Mouse (Mus musculus) midbrain, embryonic 10.5 days (tissue): ENCODE measurements around the gene Ugt2b34. TPM values are rescaled to one million over a fixed set of nuclear protein-coding genes. Genes with fewer than 3 reads are reported as not detected.
A peak's percentile ranks its signal among the peaks of the same experiment; 100 is the strongest.
"Not testable (repeated sequence)": the region's sequence is repeated elsewhere in the genome, so short reads cannot be mapped to it uniquely, and the experiment has no call there.

ENCODE experiments used
- DNase-seq: peaks from one replicate; pipeline ENCODE4 v3.0.0-alpha.2; 2017; ENCODE audit warnings: low spot score
- H3K27ac ChIP-seq: fragments of 300-500 bp; sonication (generic); replicated peaks from 2 replicates; pipeline ENCODE4 v1.5.1; 2016; ENCODE audit warnings: mild to moderate bottlenecking
- H3K27me3 ChIP-seq: fragments of 300-500 bp; sonication (generic); 2 replicates; pipeline ENCODE4 v1.6.1; 2016; ENCODE audit warnings: low read depth, mild to moderate bottlenecking; ENCODE audit not compliant: poor library complexity, severe bottlenecking
- H3K36me3 ChIP-seq: fragments of 300-500 bp; sonication (generic); 2 replicates; pipeline ENCODE4 v1.6.1; 2016; ENCODE audit warnings: mild to moderate bottlenecking, moderate library complexity
- H3K4me1 ChIP-seq: fragments of 300-500 bp; sonication (generic); 2 replicates; pipeline ENCODE4 v1.6.1; 2016
- H3K4me3 ChIP-seq: fragments of 300-500 bp; sonication (generic); 2 replicates; pipeline ENCODE4 v1.5.1; 2016; ENCODE audit warnings: mild to moderate bottlenecking, moderate library complexity
- H3K9me3 ChIP-seq: fragments of 300-500 bp; sonication (generic); replicated peaks from 2 replicates; pipeline ENCODE4 v1.6.1; 2016; ENCODE audit warnings: mild to moderate bottlenecking
- WGBS: fragments of 180-500 bp; shearing (Covaris S2); methylation state at CpG from one replicate; pipeline ENCODE4 v1.1.7; 2016; 5-methylcytosine and 5-hydroxymethylcytosine counted together
- polyA plus RNA-seq: library from polyadenylated mRNA; unstranded; fragments of >200 nt; fragmentation: Nextera tagmentation; extraction: Ambion mirVana; gene quantifications from 2 replicates; pipeline ENCODE4 v1.2.1, GENCODE M21; 2016

The Ugt2b34 gene
- polyA plus RNA-seq, 1 experiment from 2014 or later = not detected

DNA sequence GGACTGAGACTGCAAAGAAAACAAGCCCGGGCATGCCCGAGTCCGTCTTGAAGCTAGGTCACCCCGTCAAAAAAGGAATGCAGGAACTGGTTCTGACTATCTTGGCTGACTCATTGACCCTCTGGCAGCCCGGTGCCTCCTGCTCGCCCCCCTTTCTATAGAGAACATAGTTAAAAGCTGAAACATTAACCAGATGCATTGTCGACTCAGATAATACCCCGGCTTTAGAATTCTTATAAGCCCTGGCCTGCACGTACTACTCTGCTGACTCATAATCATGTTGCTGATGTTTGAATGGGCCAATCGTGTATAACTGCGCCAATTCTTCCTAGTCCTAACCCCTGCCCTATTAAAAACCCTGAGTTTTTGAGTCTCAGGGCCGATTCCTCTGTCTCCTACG is 50.2 kb downstream of the Ugt2b34 start:
- H3K4me3 ChIP-seq, H3K36me3 ChIP-seq, H3K27me3 ChIP-seq, DNase-seq, H3K9me3 ChIP-seq, H3K4me1 ChIP-seq, H3K27ac ChIP-seq: not testable (repeated sequence)
- 91% methylated on average over 13 of the region's 13 CpGs for WGBS

DNA sequence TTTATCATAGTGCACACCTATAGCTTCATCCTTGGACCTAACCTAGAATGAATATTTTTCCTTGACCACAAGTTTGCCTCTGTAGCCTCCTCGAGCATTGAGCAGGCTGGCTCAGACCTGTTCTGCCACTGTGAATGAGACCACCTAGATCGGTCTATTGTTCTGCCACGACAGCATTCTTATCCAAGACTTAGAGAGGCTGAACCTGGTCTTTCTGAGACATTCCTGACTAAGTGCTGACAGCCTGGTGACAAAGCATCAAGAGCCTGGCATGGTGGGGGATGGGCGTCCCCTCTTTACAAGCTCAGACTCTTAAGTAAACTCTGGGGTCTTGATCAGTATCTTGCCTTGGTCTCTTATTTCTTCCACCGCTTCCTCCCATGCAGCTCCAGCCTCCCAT is 55.1 kb downstream of the Ugt2b34 start:
- DNase-seq = no peak
- Histone ChIP-seq H3K27ac (no peak overlapping the region), H3K4me1 (peaks cover 5% of the 10 kb centered on the region; the same call in 1 of the 2 replicates), H3K4me3 (no peak overlapping the region), H3K9me3 (no peaks in the 10 kb centered on the region), H3K36me3 (no peaks in the 10 kb centered on the region), H3K27me3 (no peaks in the 10 kb centered on the region)
- WGBS = 57% methylated on average over 5 of the region's 5 CpGs

DNA sequence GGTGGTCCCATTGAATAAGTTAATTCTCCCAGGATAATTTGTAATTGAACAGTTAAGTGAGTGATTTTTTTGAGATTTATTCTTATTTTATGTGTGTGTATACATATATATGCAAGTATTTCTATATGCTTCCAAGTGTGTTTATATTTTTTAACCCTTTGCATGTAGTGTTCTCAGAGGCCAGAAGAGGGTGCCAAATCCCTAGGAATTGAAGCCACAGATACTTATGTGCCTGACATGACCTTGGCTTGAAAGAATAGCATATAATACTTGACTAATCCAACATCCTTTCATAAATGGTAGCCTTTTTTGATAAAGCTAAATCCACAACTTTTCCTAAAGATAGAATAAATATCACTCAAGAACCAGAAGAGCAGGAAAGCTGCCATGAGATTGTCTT is 56.6 kb downstream of the Ugt2b34 start:
- H3K4me3 ChIP-seq = no peak overlapping the region
- no peak overlapping the region for H3K27ac ChIP-seq
- no peaks in the 10 kb centered on the region for H3K27me3 ChIP-seq
- H3K9me3 ChIP-seq = no peaks in the 10 kb centered on the region
- H3K36me3 ChIP-seq = no peaks in the 10 kb centered on the region
- peaks cover 5% of the 10 kb centered on the region; the same call in 1 of the 2 replicates for H3K4me1 ChIP-seq
- peak; percentile 19 for DNase-seq

GRCm38 (mm10) chr5:86841261-86841660 is 65.5 kb downstream of the Ugt2b34 start:
- not testable (repeated sequence) for H3K27ac ChIP-seq, H3K9me3 ChIP-seq, H3K4me1 ChIP-seq, H3K27me3 ChIP-seq, H3K4me3 ChIP-seq, DNase-seq
- peaks cover 20% of the 10 kb centered on the region for H3K36me3 ChIP-seq

DNA sequence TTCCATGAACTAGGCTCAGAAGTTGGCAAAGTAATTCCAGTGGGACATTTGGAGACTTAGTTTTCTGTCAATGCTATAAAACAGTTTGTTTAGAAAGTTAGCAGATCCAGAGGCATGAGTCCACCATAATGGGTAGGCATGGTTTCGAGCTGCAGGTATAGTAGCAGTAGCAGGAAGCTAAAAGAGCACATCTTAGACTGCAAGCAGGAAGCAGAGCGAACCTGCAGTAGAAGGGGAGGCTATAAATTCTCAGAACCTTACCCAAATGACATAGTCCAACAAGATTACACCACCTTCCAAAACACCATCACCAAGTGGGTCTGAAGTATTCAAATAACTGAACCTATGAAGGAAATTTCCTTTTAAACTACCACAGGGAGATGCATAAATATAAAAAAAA is 66.5 kb downstream of the Ugt2b34 start:
- Histone ChIP-seq H3K27me3 (no peaks in the 10 kb centered on the region), H3K36me3 (peaks cover 30% of the 10 kb centered on the region), H3K27ac (no peak overlapping the region), H3K9me3 (no peaks in the 10 kb centered on the region; the same call in 1 of the 2 replicates), H3K4me1 (no peaks in the 10 kb centered on the region), H3K4me3 (no peak overlapping the region)
- no peak for DNase-seq
- WGBS = 91% methylated on average over 2 of the region's 2 CpGs

Other genes starting within 250 kb of the Ugt2b34 start
- gene Tmprss11b, start 230.6 kb downstream of the Ugt2b34 start, polyA plus RNA-seq = not detected in 2 replicates
- not detected in 2 replicates for gene Tmprss11e, start 161.1 kb downstream of the Ugt2b34 start, polyA plus RNA-seq
- 35.5 and 38.5 TPM in 2 replicates for gene Ythdc1, start 102.7 kb downstream of the Ugt2b34 start, polyA plus RNA-seq
- not detected in 2 replicates for gene Ugt2b1, start 19.6 kb upstream of the Ugt2b34 start, polyA plus RNA-seq
- gene Ugt2b35, start 93.9 kb upstream of the Ugt2b34 start, polyA plus RNA-seq = not detected in 2 replicates
- not detected in 2 replicates for gene Ugt2b36, start 185.6 kb upstream of the Ugt2b34 start, polyA plus RNA-seq
- not detected in 2 replicates for gene Ugt2b5, start 233.4 kb upstream of the Ugt2b34 start, polyA plus RNA-seq